Mouse (Mus musculus) neural tube, embryonic 13.5 days (tissue): ENCODE measurements around the gene Slc22a15. TPM values are rescaled to one million over a fixed set of nuclear protein-coding genes. Genes with fewer than 3 reads are reported as not detected.

Experiments used
- polyA plus RNA-seq: library from polyadenylated mRNA; unstranded; fragments of >200 nt; fragmentation: Nextera tagmentation; extraction: Ambion mirVana; gene quantifications from 2 replicates; pipeline ENCODE4 v1.2.1, GENCODE M21; 2015

Slc22a15 gene
- polyA plus RNA-seq, 1 experiment from 2014 or later, result 8.8 TPM

Other genes starting within 250 kb of the Slc22a15 start
- gene Mab21l3, start 75.5 kb downstream of the Slc22a15 start, polyA plus RNA-seq, result 0.11 and 0.14 TPM in 2 replicates
- gene Nhlh2, start 85.6 kb upstream of the Slc22a15 start, polyA plus RNA-seq, result 72.7 and 75.5 TPM in 2 replicates
- gene Casq2, start 162.0 kb upstream of the Slc22a15 start, polyA plus RNA-seq, result 1.9 and 4.3 TPM in 2 replicates